ENCODE assay signal across 9 mouse cellular contexts in genomic region chr15:102245891-102246741, GRCm38 (mm10). TPM values are rescaled to one million over a fixed set of nuclear protein-coding genes. Genes with fewer than 3 reads are reported as not detected.
DNase-seq lines count a peak whose midpoint lies in the region; ATAC-seq and TF ChIP-seq lines count a peak whose summit lies in the region.
"Had no signal": no experiment of that assay in that cellular context is flagged by ENCODE, and none has a peak within 500 bp of the region (broad histone marks: within the 10 kb centered on the region; RNA-seq: fewer than 3 reads in every experiment).

No protein-coding gene starts in this region.

- TF ChIP-seq CTCF in CH12.LX (conservative IDR thresholded peaks at IDR 0.05 in 1 of 2, IDR thresholded peaks at IDR 0.05 in 1 of 2; ENCODE audit: low read depth in 2 of 2, low read length in 2 of 2) = no peak
- no peak for TF ChIP-seq CTCF in brain, embryonic 14.5 days (IDR thresholded peaks at IDR 0.05; ENCODE audit: borderline replicate concordance, extremely low read depth, insufficient read depth, insufficient read length)
- TF ChIP-seq CTCF in heart, postnatal 0 days (IDR thresholded peaks at IDR 0.05; ENCODE audit: low read depth) = no peak

- no peak overlapping the region for H3K27ac ChIP-seq in CH12.LX (ENCODE audit: insufficient read depth, low read depth)
- peak overlapping the region; percentile 80 for H3K27ac ChIP-seq in forebrain, embryonic 12.5 days
- H3K27ac ChIP-seq in heart, postnatal 0 days (ENCODE audit: low read depth) = peak overlapping the region; percentile 91
- peak overlapping the region; percentile 65 for H3K27ac ChIP-seq in liver, embryonic 16.5 days (ENCODE audit: low read length)
- peak overlapping the region; percentile 59 for H3K27ac ChIP-seq in neural tube, embryonic 12.5 days

- dilution Hi-C loops in CH12.LX (cut with MboI; ENCODE audit: extremely low pct_ligation_motif_present, extremely low pct_unique_long_range_greater_than_20kb, low sequenced_read_pairs) = no loop called here

- peak overlapping the region; percentile 79 for H3K4me2 ChIP-seq in CH12.LX (ENCODE audit: insufficient read depth, low read depth, poor library complexity, severe bottlenecking)
- peak overlapping the region; percentile 98 for H3K4me2 ChIP-seq in forebrain, embryonic 12.5 days
- peak overlapping the region; percentile 78 for H3K4me2 ChIP-seq in heart, postnatal 0 days (ENCODE audit: low read depth, low read length)
- H3K4me2 ChIP-seq in liver, embryonic 16.5 days (ENCODE audit: low read depth, low read length) = peak overlapping the region; percentile 76
- peak overlapping the region; percentile 97 for H3K4me2 ChIP-seq in neural tube, embryonic 12.5 days (replicated peaks)

- H3K36me3 ChIP-seq in CH12.LX (replicated peaks in 1 of 2; ENCODE audit: control insufficient read depth in 1 of 2, insufficient read depth in 1 of 2, low read length in 1 of 2) = no peaks in the 10 kb centered on the region
- no peaks in the 10 kb centered on the region for H3K36me3 ChIP-seq in forebrain, embryonic 12.5 days (replicated peaks)
- no peaks in the 10 kb centered on the region for H3K36me3 ChIP-seq in heart, postnatal 0 days (replicated peaks; ENCODE audit: control insufficient read depth, insufficient read depth, low read length)
- no peaks in the 10 kb centered on the region for H3K36me3 ChIP-seq in liver, embryonic 16.5 days (ENCODE audit: control insufficient read depth, insufficient read depth)
- H3K36me3 ChIP-seq in neural tube, embryonic 12.5 days = no peaks in the 10 kb centered on the region

- H3K79me2 ChIP-seq in CH12.LX (replicated peaks; ENCODE audit: control insufficient read depth, extremely low read depth, insufficient read depth, poor library complexity, severe bottlenecking) = no peaks in the 10 kb centered on the region

- ATAC-seq in forebrain, embryonic 12.5 days (ENCODE audit: low FRiP score) = peak; percentile 79
- peak; percentile 49 for ATAC-seq in heart, postnatal 0 days (ENCODE audit: insufficient read depth, low read depth)
- peak; percentile 58 for ATAC-seq in liver, embryonic 16.5 days (ENCODE audit: low read depth)
- peak; percentile 76 for ATAC-seq in neural tube, embryonic 12.5 days (ENCODE audit: low FRiP score, low read depth)

- H3K4me3 ChIP-seq in CH12.LX (replicated peaks in 1 of 3; ENCODE audit: low read depth in 2 of 3, low read length in 2 of 3, poor library complexity in 1 of 3) = peak overlapping the region; percentile 53 to 57 (median 55)
- peak overlapping the region; percentile 65 for H3K4me3 ChIP-seq in forebrain, embryonic 12.5 days (replicated peaks)
- H3K4me3 ChIP-seq in heart, postnatal 0 days (ENCODE audit: low read depth, low read length) = peak overlapping the region; percentile 67
- H3K4me3 ChIP-seq in liver, embryonic 16.5 days (ENCODE audit: low read depth, low read length) = peak overlapping the region; percentile 60
- H3K4me3 ChIP-seq in neural tube, embryonic 12.5 days = peak overlapping the region; percentile 56

- TF ChIP-seq EP300 in CH12.LX (IDR thresholded peaks at IDR 0.05; ENCODE audit: low read length) = no peak
- TF ChIP-seq EP300 in heart, postnatal 0 days (IDR thresholded peaks at IDR 0.05; ENCODE audit: low read depth) = no peak

- peaks cover 66% of the 10 kb centered on the region for H3K27me3 ChIP-seq in CH12.LX (replicated peaks)
- peaks cover 94% of the 10 kb centered on the region for H3K27me3 ChIP-seq in forebrain, embryonic 12.5 days
- no peaks in the 10 kb centered on the region for H3K27me3 ChIP-seq in heart, postnatal 0 days (ENCODE audit: control insufficient read depth, insufficient read depth, low read length)
- peaks cover 78% of the 10 kb centered on the region for H3K27me3 ChIP-seq in liver, embryonic 16.5 days (ENCODE audit: control insufficient read depth, insufficient read depth, low read depth, low read length)
- peaks cover 54% of the 10 kb centered on the region for H3K27me3 ChIP-seq in neural tube, embryonic 12.5 days (replicated peaks)

- WGBS in forebrain, embryonic 12.5 days = under 1% methylated on average over 41 of the region's 44 CpGs
- under 1% methylated on average over 38 of the region's 44 CpGs for WGBS in heart, postnatal 0 days
- under 1% methylated on average over 42 of the region's 44 CpGs for WGBS in liver, embryonic 16.5 days (ENCODE audit: insufficient replicate concordance)
- WGBS in neural tube, embryonic 12.5 days = under 1% methylated on average over 41 of the region's 44 CpGs

- TF ChIP-seq RAD21 in CH12.LX (IDR thresholded peaks at IDR 0.05; ENCODE audit: low read depth, low read length) = no peak

- no peaks in the 10 kb centered on the region for H3K9me3 ChIP-seq in CH12.LX (replicated peaks; ENCODE audit: low read length)
- no peaks in the 10 kb centered on the region for H3K9me3 ChIP-seq in forebrain, embryonic 12.5 days
- no peaks in the 10 kb centered on the region for H3K9me3 ChIP-seq in heart, postnatal 0 days (replicated peaks; ENCODE audit: control insufficient read depth, low read length)
- H3K9me3 ChIP-seq in liver, embryonic 16.5 days (replicated peaks; ENCODE audit: control insufficient read depth, low read length) = no peaks in the 10 kb centered on the region
- no peaks in the 10 kb centered on the region for H3K9me3 ChIP-seq in neural tube, embryonic 12.5 days

- DNase-seq in CH12.LX (ENCODE audit: extremely low read depth) = no peak
- DNase-seq in brain, embryonic 14.5 days (ENCODE audit: low read depth) = peak; percentile 94
- peak; percentile 66 for DNase-seq in heart, postnatal 0 days (ENCODE audit: low spot score)
- peak; percentile 81 to 87 for DNase-seq in kidney, postnatal 36 days
- peak; percentile 76 for DNase-seq in testis, postnatal 14 days (ENCODE audit: low spot score)

- in situ Hi-C loops in CH12.LX (cut with MboI; ENCODE audit: low pct_ligation_motif_present, low pct_unique_long_range_greater_than_20kb, low sequenced_read_pairs) = no loop called here

- no peak overlapping the region for H3K9ac ChIP-seq in CH12.LX (ENCODE audit: insufficient read depth, low read depth)
- peak overlapping the region; percentile 65 for H3K9ac ChIP-seq in forebrain, embryonic 12.5 days
- H3K9ac ChIP-seq in heart, postnatal 0 days (replicated peaks; ENCODE audit: low read depth, low read length) = peak overlapping the region; percentile 61
- H3K9ac ChIP-seq in liver, embryonic 16.5 days (ENCODE audit: low read depth, low read length) = peak overlapping the region; percentile 24; the same call in 1 of the 2 replicates
- peak overlapping the region; percentile 61 for H3K9ac ChIP-seq in neural tube, embryonic 12.5 days

- peaks cover 5 to 27% of the 10 kb centered on the region in 2 experiments; a peak in 2 of 4 replicates for H3K4me1 ChIP-seq in CH12.LX (ENCODE audit: control insufficient read depth in 1 of 2, insufficient read depth in 2 of 2)
- H3K4me1 ChIP-seq in forebrain, embryonic 12.5 days = peaks cover 58% of the 10 kb centered on the region
- H3K4me1 ChIP-seq in heart, postnatal 0 days (ENCODE audit: control insufficient read depth, insufficient read depth) = 0 out of 2 replicates have a peak, but pooled peaks cover 12% of the 10 kb centered on the region
- peaks cover 17% of the 10 kb centered on the region for H3K4me1 ChIP-seq in liver, embryonic 16.5 days (ENCODE audit: control insufficient read depth, low read depth, low read length)
- H3K4me1 ChIP-seq in neural tube, embryonic 12.5 days = peaks cover 61% of the 10 kb centered on the region

- no peak for TF ChIP-seq POLR2A in CH12.LX (IDR thresholded peaks at IDR 0.05; ENCODE audit: low read depth, low read length)
- no peak for TF ChIP-seq POLR2A in brain, embryonic 14.5 days (IDR thresholded peaks at IDR 0.05; ENCODE audit: borderline replicate concordance, extremely low read depth, insufficient read depth, insufficient read length, poor library complexity, severe bottlenecking)

RNA-seq across cellular contexts. Expression of gene Rarg, which starts 11.2 kb away (rescaled TPM):
- total RNA-seq in CH12.LX (2012; rRNA removed) (0.64 and 0.76 TPM in 2 replicates), CH12.LX (2014; rRNA removed) (0.17 and 0.32 TPM in 2 replicates)
- polyA plus RNA-seq in CH12.LX (2012; ENCODE audit: insufficient read length, low read depth) = 0.63 and 0.76 TPM in 2 replicates
- polyA plus RNA-seq in brain, embryonic 14.5 days (2012; rRNA removed) = 9.1 and 11.0 TPM in 2 replicates
- 13.1 and 16.7 TPM in 2 replicates for polyA plus RNA-seq in forebrain, embryonic 12.5 days (2016; fragmentation: Nextera tagmentation; extraction: Ambion mirVana)
- 8.9 and 9.7 TPM in 2 replicates for total RNA-seq in heart, postnatal 0 days (2014; rRNA removed; ENCODE audit: low replicate concordance)
- 5.4 and 6.0 TPM in 2 replicates for polyA plus RNA-seq in heart, postnatal 0 days (2015; fragmentation: Nextera tagmentation; extraction: Ambion mirVana)
- polyA plus RNA-seq in liver, embryonic 16.5 days (2015; fragmentation: Nextera tagmentation; extraction: Ambion mirVana) = 2.4 and 2.5 TPM in 2 replicates
- polyA plus RNA-seq in neural tube, embryonic 12.5 days (2016; fragmentation: Nextera tagmentation; extraction: Ambion mirVana) = 15.4 and 18.7 TPM in 2 replicates

RNA-seq across cellular contexts. Expression of gene Itgb7, which starts 14.4 kb away (rescaled TPM):
- 10.1 and 17.7 TPM in 2 replicates for total RNA-seq in CH12.LX (2012; rRNA removed)
- total RNA-seq in CH12.LX (2014; rRNA removed) = 1.8 and 3.7 TPM in 2 replicates
- 2.8 and 4.2 TPM in 2 replicates for polyA plus RNA-seq in CH12.LX (2012; ENCODE audit: insufficient read length, low read depth)
- 0.30 and 0.40 TPM in 2 replicates for polyA plus RNA-seq in brain, embryonic 14.5 days (2012; rRNA removed)
- polyA plus RNA-seq in forebrain, embryonic 12.5 days (2016; fragmentation: Nextera tagmentation; extraction: Ambion mirVana) = 0.65 and 0.88 TPM in 2 replicates
- 0.23 and 1.1 TPM in 2 replicates for total RNA-seq in heart, postnatal 0 days (2014; rRNA removed; ENCODE audit: low replicate concordance)
- 0.79 and 0.92 TPM in 2 replicates for polyA plus RNA-seq in heart, postnatal 0 days (2015; fragmentation: Nextera tagmentation; extraction: Ambion mirVana)
- 5.5 and 5.6 TPM in 2 replicates for polyA plus RNA-seq in liver, embryonic 16.5 days (2015; fragmentation: Nextera tagmentation; extraction: Ambion mirVana)
- polyA plus RNA-seq in neural tube, embryonic 12.5 days (2016; fragmentation: Nextera tagmentation; extraction: Ambion mirVana) = 0.29 and 0.79 TPM in 2 replicates

RNA-seq across cellular contexts. Expression of gene Gm9918, which starts 24.2 kb away (rescaled TPM):
- total RNA-seq in CH12.LX (2012; rRNA removed) (not detected in 2 replicates), CH12.LX (2014; rRNA removed) (not detected in 2 replicates)
- not detected in 2 replicates for polyA plus RNA-seq in CH12.LX (2012; ENCODE audit: insufficient read length, low read depth)
- polyA plus RNA-seq in brain, embryonic 14.5 days (2012; rRNA removed) = 0.18 and 0.23 TPM in 2 replicates
- polyA plus RNA-seq in forebrain, embryonic 12.5 days (2016; fragmentation: Nextera tagmentation; extraction: Ambion mirVana) = 0.09 and 0.17 TPM in 2 replicates
- not detected in 2 replicates for total RNA-seq in heart, postnatal 0 days (2014; rRNA removed; ENCODE audit: low replicate concordance)
- not detected in 2 replicates for polyA plus RNA-seq in heart, postnatal 0 days (2015; fragmentation: Nextera tagmentation; extraction: Ambion mirVana)
- polyA plus RNA-seq in liver, embryonic 16.5 days (2015; fragmentation: Nextera tagmentation; extraction: Ambion mirVana) = not detected in 2 replicates
- 0.09 and 0.23 TPM in 2 replicates for polyA plus RNA-seq in neural tube, embryonic 12.5 days (2016; fragmentation: Nextera tagmentation; extraction: Ambion mirVana)
- polyA plus RNA-seq: large intestine, adult 2 months had no signal

RNA-seq across cellular contexts. Expression of gene Mfsd5, which starts 33.1 kb away (rescaled TPM):
- total RNA-seq in CH12.LX (2012; rRNA removed) (31.1 and 37.1 TPM in 2 replicates), CH12.LX (2014; rRNA removed) (43.7 and 51.8 TPM in 2 replicates)
- 76.2 and 90.6 TPM in 2 replicates for polyA plus RNA-seq in CH12.LX (2012; ENCODE audit: insufficient read length, low read depth)
- polyA plus RNA-seq in brain, embryonic 14.5 days (2012; rRNA removed) = 48.7 and 53.6 TPM in 2 replicates
- polyA plus RNA-seq in forebrain, embryonic 12.5 days (2016; fragmentation: Nextera tagmentation; extraction: Ambion mirVana) = 48.9 and 50.5 TPM in 2 replicates
- total RNA-seq in heart, postnatal 0 days (2014; rRNA removed; ENCODE audit: low replicate concordance) = 35.6 and 53.5 TPM in 2 replicates
- 31.4 and 34.1 TPM in 2 replicates for polyA plus RNA-seq in heart, postnatal 0 days (2015; fragmentation: Nextera tagmentation; extraction: Ambion mirVana)
- 20.0 and 21.3 TPM in 2 replicates for polyA plus RNA-seq in liver, embryonic 16.5 days (2015; fragmentation: Nextera tagmentation; extraction: Ambion mirVana)
- 53.2 and 56.4 TPM in 2 replicates for polyA plus RNA-seq in neural tube, embryonic 12.5 days (2016; fragmentation: Nextera tagmentation; extraction: Ambion mirVana)

RNA-seq across cellular contexts. Expression of gene Csad, which starts 41.6 kb away (rescaled TPM):
- total RNA-seq in CH12.LX (2012; rRNA removed) = 2.8 and 4.7 TPM in 2 replicates
- 3.6 and 3.7 TPM in 2 replicates for total RNA-seq in CH12.LX (2014; rRNA removed)
- 3.8 and 4.2 TPM in 2 replicates for polyA plus RNA-seq in CH12.LX (2012; ENCODE audit: insufficient read length, low read depth)
- 45.4 and 50.8 TPM in 2 replicates for polyA plus RNA-seq in brain, embryonic 14.5 days (2012; rRNA removed)
- 46.2 and 51.8 TPM in 2 replicates for polyA plus RNA-seq in forebrain, embryonic 12.5 days (2016; fragmentation: Nextera tagmentation; extraction: Ambion mirVana)
- 43.9 and 64.7 TPM in 2 replicates for total RNA-seq in heart, postnatal 0 days (2014; rRNA removed; ENCODE audit: low replicate concordance)
- polyA plus RNA-seq in heart, postnatal 0 days (2015; fragmentation: Nextera tagmentation; extraction: Ambion mirVana) = 27.7 and 33.1 TPM in 2 replicates
- polyA plus RNA-seq in liver, embryonic 16.5 days (2015; fragmentation: Nextera tagmentation; extraction: Ambion mirVana) = 53.0 and 60.2 TPM in 2 replicates
- polyA plus RNA-seq in neural tube, embryonic 12.5 days (2016; fragmentation: Nextera tagmentation; extraction: Ambion mirVana) = 46.7 and 48.3 TPM in 2 replicates
